Mouse (Mus musculus) hindbrain, embryonic 12.5 days (tissue): ENCODE results near the gene Gtf3c5. TPM values are rescaled to one million over a fixed set of nuclear protein-coding genes. Genes with fewer than 3 reads are reported as not detected.

Experiments
- ATAC-seq: fragments of 200-750 bp; cut with Nextera tagmentation; 2 replicates; pipeline ENCODE4 v1.8.0; 2017; ENCODE audit warnings: moderate TSS enrichment; ENCODE audit not compliant: low FRiP score
- H3K27ac ChIP-seq: fragments of 300-500 bp; sonication (generic); 2 replicates; pipeline ENCODE4 v1.5.1; 2016; ENCODE audit warnings: mild to moderate bottlenecking
- H3K27me3 ChIP-seq: fragments of 300-500 bp; sonication (generic); 2 replicates; pipeline ENCODE4 v1.6.1; 2016; ENCODE audit warnings: mild to moderate bottlenecking
- H3K36me3 ChIP-seq: fragments of 300-500 bp; sonication (generic); 2 replicates; pipeline ENCODE4 v1.6.1; 2016; ENCODE audit warnings: mild to moderate bottlenecking
- H3K4me1 ChIP-seq: fragments of 300-500 bp; sonication (generic); 2 replicates; pipeline ENCODE4 v1.6.1; 2016
- H3K4me2 ChIP-seq: fragments of 300-500 bp; sonication (generic); replicated peaks from 2 replicates; pipeline ENCODE4 v1.6.1; 2016; ENCODE audit warnings: mild to moderate bottlenecking
- H3K4me3 ChIP-seq: fragments of 300-500 bp; sonication (generic); 2 replicates; pipeline ENCODE4 v1.5.1; 2016; ENCODE audit warnings: mild to moderate bottlenecking
- H3K9ac ChIP-seq: fragments of 300-500 bp; sonication (generic); 2 replicates; pipeline ENCODE4 v1.6.1; 2016; ENCODE audit warnings: mild to moderate bottlenecking, moderate library complexity
- H3K9me3 ChIP-seq: fragments of 300-500 bp; sonication (generic); replicated peaks from 2 replicates; pipeline ENCODE4 v1.6.1; 2016; ENCODE audit warnings: mild to moderate bottlenecking
- WGBS: fragments of 180-500 bp; shearing (Covaris S2); methylation state at CpG from one replicate; pipeline ENCODE4 v1.1.7; 2016; 5-methylcytosine and 5-hydroxymethylcytosine counted together
- polyA plus RNA-seq: library from polyadenylated mRNA; unstranded; fragments of >200 nt; fragmentation: Nextera tagmentation; extraction: Ambion mirVana; gene quantifications from 2 replicates; pipeline ENCODE4 v1.2.1, GENCODE M21; 2016

Gtf3c5 gene
- polyA plus RNA-seq, 1 experiment from 2014 or later, result 50.0 TPM

- Histone ChIP-seq H3K36me3 (no peaks in the 10 kb centered on the region), H3K4me3 (no peak overlapping the region), H3K27me3 (peaks cover 33% of the 10 kb centered on the region), H3K9ac (no peak overlapping the region), H3K27ac (no peak overlapping the region), H3K4me1 (peaks cover 6% of the 10 kb centered on the region; the same call in 1 of the 2 replicates), H3K9me3 (no peaks in the 10 kb centered on the region), H3K4me2 (no peak overlapping the region)
- ATAC-seq, result no peak
- 77% methylated on average over 6 of the region's 6 CpGs for WGBS
These were observed 35.3 kb upstream of the Gtf3c5 start for GRCm38 (mm10) chr2:28618777-28619336.

- H3K4me3 ChIP-seq, result no peak overlapping the region
- no peak overlapping the region for H3K9ac ChIP-seq
- no peaks in the 10 kb centered on the region for H3K9me3 ChIP-seq
- H3K27ac ChIP-seq, result no peak overlapping the region
- no peak for ATAC-seq
- no peaks in the 10 kb centered on the region for H3K36me3 ChIP-seq
- H3K27me3 ChIP-seq, result peaks cover 33% of the 10 kb centered on the region
- H3K4me1 ChIP-seq, result peaks cover 6% of the 10 kb centered on the region; the same call in 1 of the 2 replicates
- no peak overlapping the region for H3K4me2 ChIP-seq
- WGBS, result 77% methylated on average over 8 of the region's 8 CpGs
These were observed 34.2 kb upstream of the Gtf3c5 start for GRCm38 (mm10) chr2:28617498-28618486.

- Histone ChIP-seq H3K4me2 (no peak overlapping the region), H3K27me3 (peaks cover 28% of the 10 kb centered on the region), H3K9me3 (no peaks in the 10 kb centered on the region), H3K36me3 (no peaks in the 10 kb centered on the region), H3K9ac (no peak overlapping the region), H3K4me3 (no peak overlapping the region), H3K27ac (no peak overlapping the region), H3K4me1 (peaks cover 3% of the 10 kb centered on the region; the same call in 1 of the 2 replicates)
- no peak for ATAC-seq
- WGBS, result 85% methylated on average over 9 of the region's 9 CpGs
These were observed 33.3 kb upstream of the Gtf3c5 start for GRCm38 (mm10) chr2:28616874-28617273.

- H3K4me1 ChIP-seq, result no peaks in the 10 kb centered on the region
- H3K9me3 ChIP-seq, result no peaks in the 10 kb centered on the region
- ATAC-seq, result no peak
- no peak overlapping the region for H3K4me3 ChIP-seq
- no peak overlapping the region for H3K4me2 ChIP-seq
- H3K36me3 ChIP-seq, result no peaks in the 10 kb centered on the region
- H3K9ac ChIP-seq, result no peak overlapping the region
- WGBS, result 32% methylated on average over 5 of the region's 5 CpGs
- H3K27me3 ChIP-seq, result peaks cover 23% of the 10 kb centered on the region
- H3K27ac ChIP-seq, result no peak overlapping the region
These were observed 32.8 kb upstream of the Gtf3c5 start for GRCm38 (mm10) chr2:28616358-28616757.

- no peak overlapping the region for H3K4me2 ChIP-seq
- no peak for ATAC-seq
- H3K27me3 ChIP-seq, result peaks cover 7% of the 10 kb centered on the region; the same call in 1 of the 2 replicates
- H3K9me3 ChIP-seq, result no peaks in the 10 kb centered on the region
- no peaks in the 10 kb centered on the region for H3K36me3 ChIP-seq
- WGBS, result 94% methylated on average over 10 of the region's 10 CpGs
- no peak overlapping the region for H3K9ac ChIP-seq
- no peaks in the 10 kb centered on the region for H3K4me1 ChIP-seq
- H3K4me3 ChIP-seq, result no peak overlapping the region
- no peak overlapping the region for H3K27ac ChIP-seq
These were observed 30.0 kb upstream of the Gtf3c5 start for GRCm38 (mm10) chr2:28613599-28613998.

- Histone ChIP-seq H3K4me3 (no peak overlapping the region), H3K27me3 (peaks cover 7% of the 10 kb centered on the region), H3K9me3 (no peaks in the 10 kb centered on the region), H3K9ac (no peak overlapping the region), H3K4me1 (no peaks in the 10 kb centered on the region), H3K27ac (no peak overlapping the region), H3K4me2 (no peak overlapping the region), H3K36me3 (no peaks in the 10 kb centered on the region)
- WGBS, result 69% methylated on average over 10 of the region's 10 CpGs
- ATAC-seq, result no peak
These were observed 29.0 kb upstream of the Gtf3c5 start for GRCm38 (mm10) chr2:28612436-28613063.

- WGBS, result 82% methylated on average over 17 of the region's 17 CpGs
- H3K4me2 ChIP-seq, result no peak overlapping the region
- no peaks in the 10 kb centered on the region for H3K36me3 ChIP-seq
- no peak overlapping the region for H3K9ac ChIP-seq
- H3K27ac ChIP-seq, result no peak overlapping the region
- no peak overlapping the region for H3K4me3 ChIP-seq
- ATAC-seq, result no peak
- no peaks in the 10 kb centered on the region for H3K4me1 ChIP-seq
- H3K27me3 ChIP-seq, result peaks cover 6% of the 10 kb centered on the region
- H3K9me3 ChIP-seq, result no peaks in the 10 kb centered on the region
These were observed 27.8 kb upstream of the Gtf3c5 start for GRCm38 (mm10) chr2:28611407-28611787.

GRCm38 (mm10) chr2:28610716-28611406 lies 27.3 kb upstream of the Gtf3c5 start:
- Histone ChIP-seq H3K9ac (no peak overlapping the region; the same call in 1 of the 2 replicates), H3K9me3 (no peaks in the 10 kb centered on the region), H3K4me3 (no peak overlapping the region), H3K4me1 (peaks cover 1% of the 10 kb centered on the region; the same call in 1 of the 2 replicates), H3K4me2 (no peak overlapping the region), H3K36me3 (no peaks in the 10 kb centered on the region), H3K27ac (no peak overlapping the region), H3K27me3 (peaks cover 6% of the 10 kb centered on the region)
- no peak for ATAC-seq
- 51% methylated on average over 12 of the region's 12 CpGs for WGBS

- ATAC-seq, result no peak
- H3K4me3 ChIP-seq, result no peak overlapping the region
- peaks cover 3% of the 10 kb centered on the region; the same call in 1 of the 2 replicates for H3K4me1 ChIP-seq
- H3K27ac ChIP-seq, result no peak overlapping the region
- peaks cover 6% of the 10 kb centered on the region for H3K27me3 ChIP-seq
- H3K9me3 ChIP-seq, result no peaks in the 10 kb centered on the region
- H3K4me2 ChIP-seq, result no peak overlapping the region
- no peak overlapping the region for H3K9ac ChIP-seq
- WGBS, result 90% methylated on average over 10 of the region's 10 CpGs
- no peaks in the 10 kb centered on the region for H3K36me3 ChIP-seq
These were observed 26.3 kb upstream of the Gtf3c5 start for GRCm38 (mm10) chr2:28609851-28610250.

- Histone ChIP-seq H3K4me1 (peaks cover 3% of the 10 kb centered on the region; the same call in 1 of the 2 replicates), H3K27ac (no peak overlapping the region), H3K9ac (no peak overlapping the region), H3K4me3 (no peak overlapping the region), H3K9me3 (no peaks in the 10 kb centered on the region), H3K4me2 (no peak overlapping the region), H3K27me3 (peaks cover 3% of the 10 kb centered on the region; the same call in 1 of the 2 replicates), H3K36me3 (no peaks in the 10 kb centered on the region)
- no peak for ATAC-seq
- WGBS, result 42% methylated on average over 10 of the region's 10 CpGs
These were observed 24.0 kb upstream of the Gtf3c5 start for GRCm38 (mm10) chr2:28607341-28608165.

- no peaks in the 10 kb centered on the region for H3K9me3 ChIP-seq
- ATAC-seq, result no peak
- H3K4me2 ChIP-seq, result no peak overlapping the region
- 69% methylated on average over 8 of the region's 8 CpGs for WGBS
- H3K4me1 ChIP-seq, result peaks cover 3% of the 10 kb centered on the region; the same call in 1 of the 2 replicates
- peaks cover 3% of the 10 kb centered on the region; the same call in 1 of the 2 replicates for H3K27me3 ChIP-seq
- H3K36me3 ChIP-seq, result no peaks in the 10 kb centered on the region
- H3K4me3 ChIP-seq, result no peak overlapping the region
- no peak overlapping the region for H3K9ac ChIP-seq
- H3K27ac ChIP-seq, result no peak overlapping the region
These were observed 23.2 kb upstream of the Gtf3c5 start for GRCm38 (mm10) chr2:28606601-28607340.
